Comparison of ENCODE assay signal across 9 mouse cellular contexts in genomic region chr8:121761480-121761879, GRCm38 (mm10). TPM values are rescaled to one million over a fixed set of nuclear protein-coding genes. Genes with fewer than 3 reads are reported as not detected.
A peak's percentile ranks its signal among the peaks of the same experiment; 100 is the strongest.
DNase-seq lines count a peak whose midpoint lies in the region; ATAC-seq and TF ChIP-seq lines count a peak whose summit lies in the region.
"Had no signal": no experiment of that assay in that cellular context is flagged by ENCODE, and none has a peak within 500 bp of the region (broad histone marks: within the 10 kb centered on the region; RNA-seq: fewer than 3 reads in every experiment).

No protein-coding gene starts in this region.

- WGBS in kidney, embryonic 14.5 days: 31% methylated on average over 10 of the region's 10 CpGs
- 26% methylated on average over 10 of the region's 10 CpGs for WGBS in kidney, embryonic 16.5 days

- no peaks in the 10 kb centered on the region for H3K36me3 ChIP-seq in kidney, embryonic 14.5 days (ENCODE audit: control insufficient read depth, insufficient read depth, low read length)
- H3K36me3 ChIP-seq in kidney, embryonic 16.5 days (ENCODE audit: insufficient read depth, low read length): no peaks in the 10 kb centered on the region

- no peak overlapping the region for H3K9ac ChIP-seq in kidney, embryonic 14.5 days (ENCODE audit: low read depth, low read length)
- H3K9ac ChIP-seq in kidney, embryonic 16.5 days (replicated peaks; ENCODE audit: low read length): no peak overlapping the region

- H3K4me2 ChIP-seq in kidney, embryonic 14.5 days (replicated peaks; ENCODE audit: low read depth, low read length): no peak overlapping the region
- no peak overlapping the region for H3K4me2 ChIP-seq in kidney, embryonic 16.5 days (replicated peaks; ENCODE audit: low read depth, low read length)

- POLR2A ChIA-PET in Patski (lab: Charles Lee): no interaction called here

- TF ChIP-seq CTCF in Patski (IDR thresholded peaks at IDR 0.05): no peak

- H3K27ac ChIP-seq in kidney, embryonic 14.5 days (ENCODE audit: low read depth, low read length): no peak overlapping the region
- H3K27ac ChIP-seq in kidney, embryonic 16.5 days (ENCODE audit: low read length): no peak overlapping the region

- no peaks in the 10 kb centered on the region for H3K27me3 ChIP-seq in kidney, embryonic 14.5 days (ENCODE audit: control insufficient read depth, insufficient read depth, low read length)
- no peaks in the 10 kb centered on the region for H3K27me3 ChIP-seq in kidney, embryonic 16.5 days (ENCODE audit: insufficient read depth, low read length)
- H3K27me3 ChIP-seq in Patski: peaks cover 70% of the 10 kb centered on the region

- no peak overlapping the region for H3K4me3 ChIP-seq in kidney, embryonic 14.5 days (ENCODE audit: low read length)
- H3K4me3 ChIP-seq in kidney, embryonic 16.5 days (ENCODE audit: low read length): no peak overlapping the region

- intact Hi-C loops in gastrocnemius, postnatal 36 days (cut with DNase I): no loop called here

- H3K9me3 ChIP-seq in kidney, embryonic 14.5 days (ENCODE audit: control insufficient read depth, low read length): no peaks in the 10 kb centered on the region
- H3K9me3 ChIP-seq in kidney, embryonic 16.5 days (ENCODE audit: low read length): no peaks in the 10 kb centered on the region

- CTCF ChIA-PET in Patski (lab: Charles Lee): no interaction called here

- in situ Hi-C loops in Patski (cut with MboI; ENCODE audit: low pct_unique_long_range_greater_than_20kb): no loop called here

- 0 out of 2 replicates have a peak, but pooled peaks have one; percentile 52 for ATAC-seq in kidney, embryonic 14.5 days (ENCODE audit: low FRiP score, low TSS enrichment)
- no peak for ATAC-seq in kidney, embryonic 16.5 days (ENCODE audit: low FRiP score, low TSS enrichment)
- ATAC-seq in Patski: peak; percentile 38

- DNase-seq in Patski (ENCODE audit: low read depth, low spot score): peak; percentile 17
- DNase-seq in embryo, embryonic 10 days (ENCODE audit: low spot score): peak; percentile 84
- DNase-seq in lung, postnatal 10 days: peak; percentile 55
- no peak for DNase-seq in right cerebral cortex, adult 2 months (ENCODE audit: low spot score in 2 of 2)
- no peak for DNase-seq in gastrocnemius, postnatal 36 days
- DNase-seq in cerebellum, adult 9-11 months: no peak

- no peaks in the 10 kb centered on the region for H3K4me1 ChIP-seq in kidney, embryonic 14.5 days (ENCODE audit: control insufficient read depth, insufficient read depth, low read length)
- H3K4me1 ChIP-seq in kidney, embryonic 16.5 days (ENCODE audit: insufficient read depth, low read length): no peaks in the 10 kb centered on the region

RNA-seq across cellular contexts. Expression of gene Jph3, which starts 32.1 kb away (rescaled TPM):
- polyA plus RNA-seq in kidney, embryonic 14.5 days (2014; fragmentation: Nextera tagmentation; extraction: Ambion mirVana): 0.30 and 0.46 TPM in 2 replicates
- polyA plus RNA-seq in kidney, embryonic 16.5 days (2015; fragmentation: Nextera tagmentation; extraction: Ambion mirVana): 0.65 and 1.3 TPM in 2 replicates
- 0.04 TPM for polyA plus RNA-seq in Patski (2021)
- not detected for total RNA-seq in gastrocnemius, postnatal 36 days (2021)
- total RNA-seq: liver, adult 2 months had no signal
- polyA plus RNA-seq: liver, adult 2 months had no signal

Comparison
In these comparisons a context has a peak if more than half of its experiments do, and no peak if none do; other contexts are left out.
1. DNase-seq: peak in Patski (single experiment), embryo, embryonic 10 days (single experiment) and lung, postnatal 10 days (single experiment); none in right cerebral cortex, adult 2 months (0 of 2), gastrocnemius, postnatal 36 days (0 of 2) and cerebellum, adult 9-11 months (single experiment).